Mouse (Mus musculus): ENCODE data around the gene Snrpd2.
"Not testable (repeated sequence)": the region's sequence is repeated elsewhere in the genome, so short reads cannot be mapped to it uniquely, and the experiment has no call there.

The Snrpd2 gene

DNA sequence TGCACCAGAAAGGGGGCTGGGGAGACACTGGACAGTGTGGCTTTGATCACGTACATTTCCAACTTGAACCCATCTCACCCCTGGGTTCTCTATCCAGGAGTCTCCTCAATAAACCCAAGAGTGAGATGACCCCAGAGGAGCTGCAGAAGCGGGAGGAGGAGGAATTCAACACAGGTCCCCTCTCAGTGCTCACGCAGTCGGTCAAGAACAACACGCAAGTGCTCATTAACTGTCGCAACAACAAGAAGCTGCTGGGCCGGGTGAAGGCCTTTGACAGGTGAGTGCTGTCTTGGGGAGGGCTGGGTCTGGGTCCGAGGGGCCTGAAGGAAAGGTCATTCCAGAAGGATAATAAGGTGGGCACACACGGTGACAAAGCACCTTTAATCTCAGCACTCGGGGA lies 1.6 kb downstream of the Snrpd2 start:
- DNase-seq, result not testable (repeated sequence)

GRCm38 (mm10) chr7:19154796-19155195 lies 5.3 kb downstream of the Snrpd2 start:
- DNase-seq, result no peak

- DNase-seq, result no peak
Measured at GRCm38 (mm10) chr7:19155825-19156475, 6.4 kb downstream of the Snrpd2 start.

GRCm38 (mm10) chr7:19157160-19157800 lies 7.8 kb downstream of the Snrpd2 start:
- DNase-seq, result peak; percentile 90

DNA sequence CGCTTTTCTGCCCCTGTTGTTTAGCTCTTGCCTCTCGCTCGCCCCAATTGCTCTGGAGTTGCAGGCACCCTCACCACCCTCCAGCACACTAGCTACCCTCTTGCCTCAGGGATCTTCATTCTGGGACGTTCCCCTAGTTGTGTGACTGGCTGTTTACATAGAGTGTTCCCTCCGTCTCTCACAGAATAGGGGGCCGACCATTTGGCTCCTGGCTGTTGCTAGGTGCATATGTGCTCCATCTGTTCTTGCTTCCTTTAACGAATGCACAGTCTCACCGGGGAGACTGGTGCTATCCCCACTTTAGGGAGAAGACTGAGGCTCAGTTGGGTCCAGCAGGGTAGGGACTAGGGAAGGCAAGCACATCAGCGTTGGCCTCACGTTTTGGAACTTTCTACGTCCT lies 9.1 kb downstream of the Snrpd2 start:
- DNase-seq, result no peak

DNA sequence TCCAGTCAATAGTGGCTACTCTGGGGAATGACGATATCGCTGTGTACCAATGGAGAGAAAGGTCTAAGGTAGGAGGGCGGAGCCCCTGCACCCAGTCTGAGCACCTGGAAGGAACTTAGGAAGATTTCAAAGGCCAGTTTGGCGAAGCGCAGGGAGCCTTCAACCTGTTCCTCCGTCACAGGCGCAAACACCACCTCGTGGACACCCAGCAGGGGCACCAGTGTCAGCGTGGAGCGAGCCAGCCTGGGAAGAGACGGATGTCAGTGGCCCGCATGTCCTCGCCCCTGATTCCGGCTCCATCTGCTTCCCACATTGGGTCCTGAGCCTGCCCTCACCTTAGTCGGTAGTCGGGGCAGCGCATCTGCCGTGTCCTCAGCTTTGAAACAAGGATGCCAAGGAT lies 9.9 kb downstream of the Snrpd2 start:
- no peak for DNase-seq

DNA sequence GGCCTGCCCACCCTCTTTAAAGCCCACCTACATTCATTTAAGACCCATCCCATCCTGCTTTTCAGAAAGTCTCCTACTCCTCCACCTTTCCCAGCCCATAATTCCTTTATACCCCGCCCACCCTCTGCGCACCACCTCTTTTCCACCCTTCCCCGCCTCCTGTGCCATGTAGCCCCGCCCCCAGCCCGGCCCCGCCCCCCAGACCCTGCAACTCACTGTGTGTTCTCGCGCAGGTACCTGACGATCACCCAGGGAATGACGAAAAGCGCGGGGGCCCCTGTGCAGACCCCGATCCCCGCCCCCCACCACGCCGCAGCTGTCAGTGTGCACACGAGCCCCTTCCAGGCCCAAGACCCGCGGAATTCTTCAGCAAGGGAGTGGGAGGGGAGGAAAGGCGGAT lies 10.6 kb downstream of the Snrpd2 start:
- no peak for DNase-seq

GRCm38 (mm10) chr7:19162928-19163327 lies 13.4 kb downstream of the Snrpd2 start:
- DNase-seq, result no peak

- DNase-seq, result no peak
Measured at GRCm38 (mm10) chr7:19163752-19164151, 14.2 kb downstream of the Snrpd2 start.

- DNase-seq, result no peak
Measured at GRCm38 (mm10) chr7:19164189-19164588, 14.7 kb downstream of the Snrpd2 start.

DNA sequence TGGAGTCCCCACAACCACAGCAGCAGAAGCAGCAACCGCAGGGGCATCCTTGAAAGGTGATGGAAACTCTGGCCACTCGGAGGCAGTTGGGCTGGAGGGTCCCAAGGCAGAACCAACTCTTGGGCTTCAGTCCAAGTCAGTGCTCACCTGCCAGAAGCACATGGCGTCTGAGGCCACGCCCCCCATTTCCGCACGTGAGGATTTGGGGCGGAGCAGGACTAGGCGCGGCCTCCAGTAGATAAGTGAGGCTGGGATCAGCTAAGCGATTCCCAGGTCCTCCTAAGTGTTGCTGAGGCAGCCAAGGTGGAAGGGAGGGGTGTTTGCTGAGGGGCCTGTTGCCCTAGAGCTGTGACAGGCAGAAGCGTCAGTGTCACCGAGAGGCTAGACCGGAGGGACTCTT lies 15.5 kb downstream of the Snrpd2 start:
- DNase-seq, result no peak

GRCm38 (mm10) chr7:19165656-19166423 lies 16.3 kb downstream of the Snrpd2 start, which contains the start of gene Gipr:
Gipr (minus strand) TSS chr7:19166127.
- no peak for DNase-seq

DNA sequence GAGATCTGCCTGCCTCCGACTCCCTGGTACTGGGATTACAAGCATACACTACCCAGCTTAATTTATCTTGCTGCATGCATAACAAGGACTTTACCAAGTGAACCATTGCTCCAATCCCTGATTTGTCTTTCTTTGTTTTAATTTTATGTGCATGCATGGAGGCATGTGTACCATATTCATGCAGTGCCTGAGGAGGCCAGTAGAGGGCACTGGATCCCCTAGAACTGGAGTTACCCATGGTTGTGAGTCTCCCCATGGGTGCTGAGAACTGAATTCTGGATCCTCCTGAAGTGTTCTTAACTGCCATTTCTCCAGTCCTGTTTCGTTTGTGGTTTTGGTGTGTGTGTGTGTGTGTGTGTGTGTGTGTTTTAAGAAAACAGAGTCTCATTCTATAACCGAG lies 17.5 kb downstream of the Snrpd2 start:
- no peak for DNase-seq

DNA sequence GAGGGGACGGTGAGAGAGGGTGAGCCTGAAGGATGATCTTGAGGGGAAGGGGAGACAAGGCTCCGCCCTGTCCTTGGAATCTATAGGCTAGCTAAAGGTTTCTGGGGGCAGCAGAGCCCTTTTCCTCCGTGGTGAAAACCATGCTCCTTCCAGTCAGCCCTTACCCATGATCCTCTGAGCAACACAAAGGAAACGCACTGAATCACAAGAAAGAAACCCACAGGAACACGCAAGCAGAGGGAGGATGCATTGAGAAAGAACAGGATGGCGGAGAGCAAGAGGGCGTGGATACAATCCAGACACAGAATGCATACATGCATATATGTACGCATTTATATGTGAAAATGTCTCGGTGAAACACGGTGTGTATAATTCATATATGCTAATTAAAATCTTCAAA lies 20.0 kb downstream of the Snrpd2 start:
- DNase-seq, result no peak

GRCm38 (mm10) chr7:19170142-19170541 lies 20.6 kb downstream of the Snrpd2 start:
- peak; percentile 70 for DNase-seq

- DNase-seq, result no peak
Measured at GRCm38 (mm10) chr7:19171831-19172230, 22.3 kb downstream of the Snrpd2 start.

GRCm38 (mm10) chr7:19172874-19173273 lies 23.4 kb downstream of the Snrpd2 start:
- peak; percentile 83 for DNase-seq

- DNase-seq, result peak; percentile 95
Measured at GRCm38 (mm10) chr7:19175708-19176515, 26.4 kb downstream of the Snrpd2 start, which contains the start of gene Eml2. Eml2 (plus strand) TSS chr7:19176421.

DNA sequence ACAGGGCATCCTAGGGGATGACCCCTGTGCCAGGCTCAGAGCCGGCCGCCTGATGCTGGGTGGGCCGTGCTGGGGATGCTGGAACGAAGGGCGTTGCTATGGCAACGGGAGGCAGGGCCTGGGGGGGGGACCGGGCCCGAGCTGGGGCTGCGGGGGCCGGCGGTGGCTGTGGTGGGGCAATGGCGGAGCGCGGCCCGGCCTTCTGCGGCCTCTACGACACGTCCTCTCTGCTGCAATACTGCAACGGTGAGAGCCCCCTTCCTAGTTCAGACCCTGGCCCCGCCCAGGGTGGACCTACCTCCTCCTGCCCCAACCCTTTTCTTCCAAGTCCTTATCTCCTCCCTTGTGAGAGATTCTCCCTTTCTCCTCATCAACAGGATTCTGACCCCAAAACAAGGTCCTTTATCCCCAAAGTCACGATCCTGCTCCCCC lies 27.0 kb downstream of the Snrpd2 start:
- DNase-seq, result no peak

DNA sequence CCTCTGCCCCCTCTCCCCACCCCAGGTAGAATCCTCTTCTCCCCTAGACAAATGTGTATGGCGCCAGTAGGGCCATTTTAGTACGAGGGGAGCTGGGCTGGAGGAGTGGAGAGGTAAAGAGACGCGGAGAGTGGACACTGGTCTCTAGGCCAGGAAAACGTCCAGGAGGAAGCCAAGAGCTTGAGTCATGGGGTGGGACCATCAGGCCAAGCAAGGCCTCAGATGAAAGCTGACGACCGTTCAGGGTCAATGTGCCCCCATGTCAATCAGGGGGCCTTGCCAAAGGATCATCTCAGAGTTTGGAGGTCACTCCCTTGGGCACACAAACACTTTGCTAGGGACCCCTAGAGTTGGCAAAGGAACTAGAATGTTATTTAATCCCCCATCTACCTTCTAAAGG lies 27.7 kb downstream of the Snrpd2 start:
- no peak for DNase-seq

GRCm38 (mm10) chr7:19178035-19178434 lies 28.5 kb downstream of the Snrpd2 start:
- DNase-seq, result peak; percentile 68

GRCm38 (mm10) chr7:19178443-19179092 lies 29.0 kb downstream of the Snrpd2 start:
- DNase-seq, result peak; percentile 74

All from layer of hippocampus, adult 9-11 months (tissue).